Mouse (Mus musculus): Measurements from ENCODE around the gene Aldh3a2. TPM values are rescaled to one million over a fixed set of nuclear protein-coding genes. Genes with fewer than 3 reads are reported as not detected.

The Aldh3a2 gene
- polyA plus RNA-seq, 1 experiment from 2014 or later: 22.0 TPM

DNA sequence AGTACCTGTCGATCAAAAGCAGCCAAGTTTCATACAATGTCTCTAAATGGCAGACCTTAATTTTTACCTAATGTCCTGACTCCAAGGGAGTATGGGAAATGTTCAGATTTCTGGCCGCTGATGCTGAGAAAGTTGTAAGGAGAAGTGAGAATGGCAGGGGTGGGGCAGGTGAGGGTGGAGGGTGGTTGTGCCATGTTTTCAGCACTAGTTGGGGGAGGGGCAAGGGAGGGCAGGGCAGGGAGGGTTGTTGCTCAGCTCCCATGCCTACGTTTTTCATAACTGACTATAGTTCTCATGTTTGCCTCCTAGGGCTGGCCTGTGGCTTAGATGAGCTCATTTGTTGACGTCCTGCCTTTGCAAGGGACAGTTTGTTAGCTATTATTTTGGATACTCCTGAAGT, 41.8 kb downstream of the Aldh3a2 start:
- Histone ChIP-seq H3K36me3 (replicated peaks) (no peaks in the 10 kb centered on the region), H3K4me1 (no peaks in the 10 kb centered on the region), H3K4me2 (no peak overlapping the region), H3K4me3 (replicated peaks) (no peak overlapping the region), H3K27ac (no peak overlapping the region), H3K9ac (no peak overlapping the region), H3K27me3 (no peaks in the 10 kb centered on the region), H3K9me3 (no peaks in the 10 kb centered on the region)
- WGBS: 80% methylated on average over 4 of the region's 4 CpGs
- ATAC-seq (ENCODE audit: low FRiP score): no peak

DNA sequence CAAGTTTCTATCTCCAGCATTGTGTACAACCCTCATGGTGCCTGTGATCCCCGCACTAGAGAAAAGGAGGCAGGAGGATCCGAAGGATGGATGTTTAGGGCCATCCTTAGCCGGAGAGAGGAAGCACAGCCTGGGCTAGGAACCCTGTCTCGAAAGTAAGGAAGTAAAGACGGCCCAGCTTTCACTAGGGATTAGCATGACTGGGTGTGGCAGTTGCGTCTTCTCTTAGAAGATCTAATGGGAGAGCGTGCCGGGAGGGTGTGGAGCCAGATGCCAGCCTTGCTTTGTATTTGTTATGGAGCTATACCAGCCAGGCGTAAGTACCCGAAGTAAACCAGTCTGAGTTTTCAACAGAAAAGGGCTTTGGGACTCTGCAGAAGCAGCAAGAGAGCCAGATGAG, 42.4 kb downstream of the Aldh3a2 start:
- no peaks in the 10 kb centered on the region for H3K4me1 ChIP-seq
- H3K36me3 ChIP-seq (replicated peaks): no peaks in the 10 kb centered on the region
- H3K9me3 ChIP-seq: no peaks in the 10 kb centered on the region
- no peak for ATAC-seq (ENCODE audit: low FRiP score)
- H3K27ac ChIP-seq: no peak overlapping the region
- no peak overlapping the region for H3K4me3 ChIP-seq (replicated peaks)
- H3K4me2 ChIP-seq: no peak overlapping the region
- H3K27me3 ChIP-seq: no peaks in the 10 kb centered on the region
- no peak overlapping the region for H3K9ac ChIP-seq
- WGBS: 88% methylated on average over 10 of the region's 10 CpGs

DNA sequence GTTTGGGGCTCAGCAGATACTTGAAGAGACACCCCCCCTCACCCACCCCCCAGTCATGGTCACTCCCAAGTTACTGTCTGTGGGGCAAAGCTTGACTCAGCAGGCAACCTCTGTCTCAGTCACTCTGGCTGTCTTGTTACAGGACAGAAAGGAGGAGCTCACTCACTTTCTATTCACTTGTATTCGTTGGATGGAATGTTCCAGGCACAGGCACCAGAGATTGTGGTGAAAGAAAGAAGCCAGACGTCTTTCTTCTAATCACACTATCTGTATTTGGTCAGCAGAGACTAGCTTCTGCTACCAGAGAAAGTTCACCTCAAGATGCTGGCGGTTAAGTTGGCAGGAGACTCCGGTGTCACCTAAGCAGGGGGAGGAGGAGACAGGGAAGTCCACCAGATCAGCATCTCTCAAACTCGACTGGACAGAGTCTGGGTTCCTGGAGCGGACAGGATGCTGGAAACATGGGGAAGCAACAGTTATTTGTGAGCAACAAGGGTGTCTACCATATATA, 43.0 kb downstream of the Aldh3a2 start:
- no peaks in the 10 kb centered on the region for H3K4me1 ChIP-seq
- H3K9me3 ChIP-seq: no peaks in the 10 kb centered on the region
- H3K36me3 ChIP-seq (replicated peaks): no peaks in the 10 kb centered on the region
- no peak for ATAC-seq (ENCODE audit: low FRiP score)
- H3K27ac ChIP-seq: no peak overlapping the region
- no peak overlapping the region for H3K4me2 ChIP-seq
- 81% methylated on average over 6 of the region's 6 CpGs for WGBS
- no peaks in the 10 kb centered on the region for H3K27me3 ChIP-seq
- no peak overlapping the region for H3K4me3 ChIP-seq (replicated peaks)
- H3K9ac ChIP-seq: no peak overlapping the region

DNA sequence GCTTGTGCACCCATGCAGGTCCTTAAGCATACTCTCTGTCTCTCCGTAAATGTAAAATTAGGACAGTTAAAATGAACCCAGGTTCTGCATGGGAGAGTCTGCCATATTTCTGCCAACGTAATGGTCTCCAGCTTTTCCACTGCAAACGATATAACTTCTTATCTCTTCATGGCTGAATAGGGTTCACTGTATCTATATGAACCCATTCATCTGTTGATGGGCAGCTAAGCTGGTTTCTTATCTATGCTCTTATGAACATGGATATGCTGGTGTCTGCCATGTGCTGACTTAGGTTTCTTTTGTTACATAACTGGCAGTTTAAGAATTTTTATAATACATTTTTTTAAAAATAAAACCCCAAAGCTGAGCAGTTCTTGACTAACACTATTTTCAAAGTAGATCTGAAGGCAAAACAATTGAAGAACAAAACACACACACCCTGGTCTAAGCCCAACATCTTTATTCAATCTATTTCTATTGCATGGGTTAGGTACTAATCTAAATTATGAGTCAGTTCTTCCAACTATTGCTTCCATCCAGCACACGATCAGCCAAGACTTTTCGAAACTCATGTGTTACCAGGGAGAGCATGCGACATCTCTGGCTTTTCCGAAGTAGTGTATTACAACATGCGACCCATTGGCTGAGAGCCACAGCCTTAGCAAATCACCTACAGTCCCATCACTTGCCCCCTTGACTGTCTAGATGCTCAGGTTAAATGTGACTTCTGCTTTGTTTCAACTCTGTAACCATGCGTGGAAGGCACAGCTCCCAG, 44.1 kb downstream of the Aldh3a2 start:
- Histone ChIP-seq H3K9me3 (no peaks in the 10 kb centered on the region), H3K27ac (no peak overlapping the region), H3K9ac (no peak overlapping the region), H3K4me3 (replicated peaks) (no peak overlapping the region), H3K27me3 (no peaks in the 10 kb centered on the region), H3K36me3 (replicated peaks) (no peaks in the 10 kb centered on the region), H3K4me2 (no peak overlapping the region), H3K4me1 (no peaks in the 10 kb centered on the region)
- no peak for ATAC-seq (ENCODE audit: low FRiP score)
- WGBS: 95% methylated on average over 9 of the region's 9 CpGs

DNA sequence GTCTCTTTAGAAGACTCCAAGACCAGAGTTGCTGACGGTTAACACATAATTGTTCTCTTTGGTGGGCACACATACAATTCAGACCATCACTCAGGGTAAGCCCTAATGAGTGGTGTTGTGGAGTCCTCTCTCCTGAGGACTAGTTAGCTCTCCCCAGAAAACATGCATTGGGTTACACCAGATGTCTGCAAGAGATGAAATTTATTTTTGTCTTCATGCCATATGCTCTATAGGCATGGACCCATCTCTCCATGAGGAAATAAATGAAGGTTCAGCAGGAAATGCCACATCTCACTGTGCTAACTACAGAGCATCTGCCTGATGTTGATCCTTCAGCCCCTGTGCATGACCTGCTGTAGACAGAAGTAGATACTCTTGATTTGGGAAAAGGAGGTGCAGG, 45.3 kb downstream of the Aldh3a2 start:
- 79% methylated on average over 1 of the region's 1 CpGs for WGBS
- H3K27ac ChIP-seq: no peak overlapping the region
- no peaks in the 10 kb centered on the region for H3K27me3 ChIP-seq
- no peak overlapping the region for H3K4me3 ChIP-seq (replicated peaks)
- no peaks in the 10 kb centered on the region for H3K36me3 ChIP-seq (replicated peaks)
- H3K4me2 ChIP-seq: no peak overlapping the region
- no peak for ATAC-seq (ENCODE audit: low FRiP score)
- no peak overlapping the region for H3K9ac ChIP-seq
- H3K4me1 ChIP-seq: no peaks in the 10 kb centered on the region
- H3K9me3 ChIP-seq: no peaks in the 10 kb centered on the region

DNA sequence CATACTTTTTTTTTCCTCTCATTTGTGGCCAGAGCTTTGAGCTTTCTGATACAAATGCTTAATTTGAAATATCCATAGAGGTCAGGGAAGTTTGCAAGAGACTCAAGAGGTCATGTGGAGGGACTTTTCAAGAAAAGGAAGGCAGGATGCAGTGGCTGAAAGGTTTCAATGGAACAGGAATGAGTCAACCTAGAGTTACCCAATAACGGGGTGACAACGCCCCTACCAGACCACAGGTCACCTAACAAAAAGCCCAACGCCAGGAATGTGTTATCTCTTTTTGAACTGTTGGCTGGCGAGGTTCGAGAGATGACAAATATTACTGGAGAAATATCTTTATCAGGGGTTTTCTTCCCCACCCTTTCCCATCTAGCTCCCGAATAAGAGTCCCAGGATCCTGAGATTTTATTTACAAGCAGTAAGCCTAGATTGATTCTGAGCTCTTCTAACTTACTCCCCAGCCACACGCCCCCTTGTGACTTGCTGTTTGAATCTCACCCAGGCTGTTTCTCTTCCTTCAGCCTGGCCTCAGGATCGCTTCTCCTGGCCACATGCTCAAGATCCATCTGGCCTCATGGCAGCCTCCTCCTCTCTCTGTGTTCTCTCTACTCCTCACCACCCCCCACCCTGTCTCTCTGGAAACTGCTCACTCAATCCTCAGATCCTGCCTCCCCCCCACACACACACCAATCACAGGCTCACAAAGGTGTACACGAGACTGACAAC, 46.9 kb downstream of the Aldh3a2 start:
- no peaks in the 10 kb centered on the region for H3K36me3 ChIP-seq (replicated peaks)
- H3K4me2 ChIP-seq: no peak overlapping the region
- ATAC-seq (ENCODE audit: low FRiP score): no peak
- H3K9ac ChIP-seq: no peak overlapping the region
- H3K4me3 ChIP-seq (replicated peaks): no peak overlapping the region
- no peaks in the 10 kb centered on the region for H3K9me3 ChIP-seq
- WGBS: 74% methylated on average over 9 of the region's 9 CpGs
- no peak overlapping the region for H3K27ac ChIP-seq
- H3K27me3 ChIP-seq: no peaks in the 10 kb centered on the region
- no peaks in the 10 kb centered on the region for H3K4me1 ChIP-seq

DNA sequence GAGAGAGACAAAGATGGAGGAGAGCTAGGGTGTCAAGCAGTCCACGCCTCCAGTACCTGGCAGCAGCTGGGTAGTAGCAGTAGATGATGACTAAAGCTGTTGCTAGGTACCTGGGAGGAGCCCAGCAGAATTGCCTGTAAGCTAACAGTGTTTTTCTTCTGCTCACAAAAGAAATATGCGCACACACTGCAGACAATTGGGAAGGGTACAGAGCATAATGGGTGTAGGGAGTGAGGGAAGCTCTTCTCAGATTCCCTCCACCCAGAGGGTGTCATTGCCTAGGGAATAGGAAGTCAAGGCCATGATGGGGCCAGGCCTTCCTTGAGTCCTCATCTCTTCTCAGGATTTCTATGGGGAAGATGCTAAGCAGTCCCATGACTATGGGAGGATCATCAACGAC, 51.3 kb downstream of the Aldh3a2 start:
- Histone ChIP-seq H3K4me2 (no peak overlapping the region), H3K4me1 (no peaks in the 10 kb centered on the region), H3K9me3 (no peaks in the 10 kb centered on the region), H3K27me3 (peaks cover 17% of the 10 kb centered on the region), H3K9ac (no peak overlapping the region), H3K4me3 (replicated peaks) (no peak overlapping the region), H3K36me3 (replicated peaks) (no peaks in the 10 kb centered on the region), H3K27ac (no peak overlapping the region)
- 88% methylated on average over 3 of the region's 3 CpGs for WGBS
- no peak for ATAC-seq (ENCODE audit: low FRiP score)

DNA sequence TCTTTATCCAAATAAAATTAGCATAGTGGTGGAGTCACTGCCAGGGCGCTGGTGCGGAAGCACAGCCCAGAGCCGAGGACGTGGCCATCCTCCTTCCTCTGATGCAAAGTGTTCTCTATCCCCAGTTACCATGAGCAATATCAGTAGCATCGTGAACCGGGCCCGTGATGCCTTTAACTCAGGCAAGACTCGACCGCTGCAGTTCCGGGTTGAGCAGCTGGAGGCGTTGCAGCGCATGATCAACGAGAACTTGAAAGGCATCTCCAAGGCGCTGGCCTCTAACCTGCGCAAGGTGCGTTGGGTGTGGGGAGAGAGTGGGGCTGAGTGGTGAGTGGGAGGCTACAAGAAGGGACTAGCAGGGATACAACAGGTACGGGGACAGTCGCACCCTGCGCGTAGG, 55.2 kb downstream of the Aldh3a2 start:
- 44% methylated on average over 20 of the region's 20 CpGs for WGBS
- no peaks in the 10 kb centered on the region for H3K4me1 ChIP-seq
- no peak overlapping the region for H3K4me3 ChIP-seq (replicated peaks)
- H3K36me3 ChIP-seq (replicated peaks): no peaks in the 10 kb centered on the region
- ATAC-seq (ENCODE audit: low FRiP score): no peak
- H3K27ac ChIP-seq: no peak overlapping the region
- no peaks in the 10 kb centered on the region for H3K9me3 ChIP-seq
- H3K27me3 ChIP-seq: peaks cover 17% of the 10 kb centered on the region
- H3K4me2 ChIP-seq: no peak overlapping the region
- H3K9ac ChIP-seq: no peak overlapping the region

DNA sequence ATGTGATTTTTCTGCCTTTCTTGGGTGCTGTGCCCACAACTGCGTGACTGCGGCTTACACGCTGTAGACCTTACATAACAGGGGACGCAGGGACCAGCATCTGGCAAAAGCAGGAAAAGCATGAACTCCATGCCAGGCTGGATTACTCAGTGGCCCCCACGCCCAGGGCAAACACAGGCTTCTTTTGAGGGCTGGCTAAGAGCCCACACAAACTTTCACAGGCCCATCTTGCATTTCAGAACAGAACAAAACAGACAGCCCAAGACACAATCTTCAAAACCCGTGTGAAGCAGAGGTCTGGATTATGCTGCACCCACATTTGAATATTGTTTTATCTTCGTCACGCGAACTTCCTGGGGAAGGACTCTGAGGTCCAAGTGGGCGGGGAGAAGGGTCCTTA, 58.9 kb downstream of the Aldh3a2 start:
- H3K9me3 ChIP-seq: no peaks in the 10 kb centered on the region
- H3K36me3 ChIP-seq (replicated peaks): no peaks in the 10 kb centered on the region
- no peak overlapping the region for H3K9ac ChIP-seq
- no peak overlapping the region for H3K27ac ChIP-seq
- H3K4me3 ChIP-seq (replicated peaks): no peak overlapping the region
- 83% methylated on average over 10 of the region's 10 CpGs for WGBS
- peaks cover 20% of the 10 kb centered on the region for H3K27me3 ChIP-seq
- H3K4me2 ChIP-seq: no peak overlapping the region
- ATAC-seq (ENCODE audit: low FRiP score): no peak
- no peaks in the 10 kb centered on the region for H3K4me1 ChIP-seq

DNA sequence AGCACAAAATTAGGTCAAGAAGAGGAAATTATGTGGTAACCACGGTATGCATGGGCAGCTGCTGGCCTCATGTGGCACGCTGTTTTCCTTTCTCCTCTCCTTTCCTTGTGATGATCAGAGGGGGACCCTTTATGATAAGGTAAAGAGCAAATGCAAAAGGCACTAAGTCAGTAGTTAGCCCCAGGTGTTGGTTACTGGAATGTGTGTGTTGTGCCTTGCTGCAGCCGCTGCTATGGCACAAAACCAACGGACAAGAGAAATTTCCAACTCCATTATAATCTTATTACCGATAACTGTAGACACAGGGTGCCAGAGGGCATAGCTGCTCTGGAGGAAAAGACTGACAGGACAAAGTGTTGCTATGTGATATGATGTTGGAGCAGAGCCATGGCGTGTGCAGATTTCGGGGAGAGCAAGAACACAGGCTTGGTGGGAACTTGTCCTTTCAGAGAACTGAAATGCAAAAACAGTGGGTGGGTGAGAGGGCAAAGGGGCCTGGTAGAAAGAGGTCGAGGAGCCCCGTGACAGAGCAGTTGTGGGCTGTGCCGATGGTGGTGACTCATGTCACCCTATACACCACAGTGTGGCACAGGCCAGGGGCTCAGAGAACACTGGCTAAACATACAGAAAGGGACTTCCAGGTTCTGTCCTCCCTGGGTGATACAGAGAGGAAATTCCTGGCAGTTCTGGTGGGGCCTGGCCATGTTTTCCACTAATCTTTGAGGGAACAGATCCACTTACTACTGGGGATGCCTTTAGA, 59.6 kb downstream of the Aldh3a2 start, which contains the start of gene Aldh3a1:
Gene Aldh3a1, plus strand, starts transcription at position 51 of the 760 bp plus-strand sequence.
- H3K36me3 ChIP-seq (replicated peaks): no peaks in the 10 kb centered on the region
- 79% methylated on average over 10 of the region's 10 CpGs for WGBS
- no peaks in the 10 kb centered on the region for H3K4me1 ChIP-seq
- H3K9me3 ChIP-seq: no peaks in the 10 kb centered on the region
- H3K9ac ChIP-seq: no peak within 1 kb of the TSS
- H3K27ac ChIP-seq: no peak within 1 kb of the TSS
- ATAC-seq (ENCODE audit: low FRiP score): no peak
- no peak within 1 kb of the TSS for H3K4me3 ChIP-seq (replicated peaks)
- peaks cover 15% of the 10 kb centered on the region for H3K27me3 ChIP-seq
- H3K4me2 ChIP-seq: no peak within 1 kb of the TSS

DNA sequence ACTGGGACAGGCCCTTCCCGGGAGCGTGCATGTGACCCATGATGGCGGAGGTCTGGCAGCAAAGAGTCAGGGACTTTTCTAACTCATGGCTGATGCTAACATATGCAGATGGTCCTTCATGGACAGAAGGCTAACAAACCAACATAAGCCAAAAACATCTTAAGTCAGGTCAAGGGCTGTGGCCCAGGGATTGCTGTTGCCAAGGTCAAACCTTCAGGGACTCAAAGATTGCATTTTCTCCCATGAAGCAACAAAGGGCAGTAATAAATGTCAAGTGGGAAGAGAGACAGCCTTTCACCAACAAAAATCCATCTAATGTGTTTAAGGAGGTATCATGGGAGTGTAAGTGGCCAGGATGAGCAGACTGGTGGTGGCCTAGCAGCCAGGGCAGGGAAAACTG, 61.1 kb downstream of the Aldh3a2 start:
- Histone ChIP-seq H3K9ac (no peak overlapping the region), H3K36me3 (replicated peaks) (no peaks in the 10 kb centered on the region), H3K4me3 (replicated peaks) (no peak overlapping the region), H3K4me1 (no peaks in the 10 kb centered on the region), H3K4me2 (no peak overlapping the region), H3K9me3 (no peaks in the 10 kb centered on the region), H3K27ac (no peak overlapping the region), H3K27me3 (0 out of 2 replicates have a peak, but pooled peaks cover 2% of the 10 kb centered on the region)
- no peak for ATAC-seq (ENCODE audit: low FRiP score)
- 97% methylated on average over 3 of the region's 3 CpGs for WGBS

DNA sequence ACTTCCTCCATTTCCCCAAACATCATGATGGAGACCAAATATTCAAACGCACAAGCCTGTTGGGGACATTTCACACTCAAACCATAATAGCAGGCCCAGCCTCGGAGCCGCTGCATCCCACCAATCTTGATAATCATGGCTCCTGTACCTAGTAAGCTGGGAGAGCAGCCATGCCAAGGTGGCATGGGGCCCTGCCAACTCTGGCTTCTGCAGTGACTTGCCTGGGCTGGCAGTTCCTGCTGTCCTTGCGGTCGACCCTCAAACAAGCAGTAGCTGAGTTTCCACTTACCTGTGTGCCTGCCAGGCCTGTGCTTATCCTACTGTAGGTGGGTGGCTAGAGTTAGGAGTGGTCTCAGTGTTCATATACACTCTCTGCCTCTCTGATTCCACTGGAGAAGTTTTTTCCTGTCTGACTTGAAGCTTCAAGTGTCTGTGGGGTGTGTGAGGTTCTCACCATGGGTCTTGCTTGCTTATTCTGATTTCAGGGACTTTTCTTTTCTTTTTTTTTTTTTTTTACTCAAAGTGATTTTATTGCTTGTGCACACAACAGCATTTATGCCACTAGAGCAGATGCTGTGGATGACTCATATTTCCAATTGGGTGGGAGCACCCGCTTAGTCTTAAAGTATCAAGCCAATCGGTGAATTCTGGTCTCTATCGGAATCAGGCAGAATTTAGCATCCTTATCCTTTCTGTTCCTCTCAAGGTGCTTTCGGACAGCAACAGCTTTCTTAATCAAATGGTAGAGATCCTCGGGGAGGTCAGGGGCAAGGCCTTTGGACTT, 61.9 kb downstream of the Aldh3a2 start:
- Histone ChIP-seq H3K4me1 (no peaks in the 10 kb centered on the region), H3K36me3 (replicated peaks) (no peaks in the 10 kb centered on the region), H3K9me3 (no peaks in the 10 kb centered on the region), H3K27me3 (0 out of 2 replicates have a peak, but pooled peaks cover 2% of the 10 kb centered on the region), H3K4me2 (no peak overlapping the region), H3K27ac (no peak overlapping the region), H3K4me3 (replicated peaks) (no peak overlapping the region), H3K9ac (no peak overlapping the region)
- ATAC-seq (ENCODE audit: low FRiP score): no peak
- WGBS: 92% methylated on average over 10 of the region's 10 CpGs
